Mouse (Mus musculus) cerebellum, postnatal 10 days (tissue): ENCODE measurements around the gene Myl3.

ENCODE experiments used
- DNase-seq, 2 experiments: peaks; one replicate each; pipeline ENCODE4 v3.0.0; 2021; ENCODE audit warnings: mixed read lengths in 2 of 2

The Myl3 gene

GRCm38 (mm10) chr9:110763405-110763804 lies 21.7 kb downstream of the Myl3 start:
- no peak for DNase-seq

GRCm38 (mm10) chr9:110772336-110772735 lies 30.7 kb downstream of the Myl3 start:
- DNase-seq, result no peak

GRCm38 (mm10) chr9:110774403-110775268 lies 33.0 kb downstream of the Myl3 start:
- DNase-seq, result peak in 1 of 2 experiments; percentile 37

- DNase-seq, result no peak
Observed at GRCm38 (mm10) chr9:110775269-110776022, 33.8 kb downstream of the Myl3 start.

- peak; percentile 40 to 47 for DNase-seq
Observed at GRCm38 (mm10) chr9:110778100-110778499, 36.4 kb downstream of the Myl3 start.

- no peak for DNase-seq
Observed at GRCm38 (mm10) chr9:110778559-110778958, 36.9 kb downstream of the Myl3 start.

GRCm38 (mm10) chr9:110779242-110779913 lies 37.7 kb downstream of the Myl3 start:
- peak; percentile 51 to 52 for DNase-seq

GRCm38 (mm10) chr9:110781256-110781721 lies 39.6 kb downstream of the Myl3 start:
- peak; percentile 97 to 98 for DNase-seq

- peak; percentile 93 to 96 for DNase-seq
Observed at GRCm38 (mm10) chr9:110781731-110782130, 40.1 kb downstream of the Myl3 start.

- DNase-seq, result no peak
Observed at GRCm38 (mm10) chr9:110783611-110784010, 42.0 kb downstream of the Myl3 start.

GRCm38 (mm10) chr9:110788169-110788568 lies 46.5 kb downstream of the Myl3 start:
- DNase-seq, result no peak

- DNase-seq, result no peak
Observed at GRCm38 (mm10) chr9:110790462-110790861, 48.8 kb downstream of the Myl3 start.

GRCm38 (mm10) chr9:110797013-110797412 lies 55.4 kb downstream of the Myl3 start:
- no peak for DNase-seq

GRCm38 (mm10) chr9:110797866-110798265 lies 56.2 kb downstream of the Myl3 start, which contains the start of gene Prss42:
Prss42 (plus strand) TSS chr9:110798166.
- DNase-seq, result no peak

GRCm38 (mm10) chr9:110800834-110801479 lies 59.3 kb downstream of the Myl3 start:
- DNase-seq, result no peak

GRCm38 (mm10) chr9:110803294-110803693 lies 61.6 kb downstream of the Myl3 start:
- no peak for DNase-seq

GRCm38 (mm10) chr9:110810051-110810450 lies 68.4 kb downstream of the Myl3 start:
- no peak for DNase-seq

- DNase-seq, result no peak
Observed at GRCm38 (mm10) chr9:110813789-110814188, 72.1 kb downstream of the Myl3 start, which contains the start of gene Prss44. Prss44 (plus strand) TSS chr9:110813994.
